Mouse (Mus musculus): ENCODE measurements around the gene Chic2.

GRCm38 (mm10) chr5:74969341-74969740 is 75.2 kb downstream of the Chic2 start:
- TF ChIP-seq CTCF (IDR thresholded peaks at IDR 0.05; ENCODE audit: borderline replicate concordance, control insufficient read depth, extremely low read depth, insufficient read depth, low read length, poor library complexity) (no peak), POLR2A (IDR thresholded peaks at IDR 0.05; ENCODE audit: control insufficient read depth, extremely low read depth, insufficient read depth, low read length, poor library complexity) (no peak)
